Mouse (Mus musculus): ENCODE measurements at regions not wholly inside any gene's neighbourhood (a gene's known extent, or its start where the extent isn't known, plus 50 kb on each side); places are given as distances from the start of the nearest gene placed in this dataset.

DNA sequence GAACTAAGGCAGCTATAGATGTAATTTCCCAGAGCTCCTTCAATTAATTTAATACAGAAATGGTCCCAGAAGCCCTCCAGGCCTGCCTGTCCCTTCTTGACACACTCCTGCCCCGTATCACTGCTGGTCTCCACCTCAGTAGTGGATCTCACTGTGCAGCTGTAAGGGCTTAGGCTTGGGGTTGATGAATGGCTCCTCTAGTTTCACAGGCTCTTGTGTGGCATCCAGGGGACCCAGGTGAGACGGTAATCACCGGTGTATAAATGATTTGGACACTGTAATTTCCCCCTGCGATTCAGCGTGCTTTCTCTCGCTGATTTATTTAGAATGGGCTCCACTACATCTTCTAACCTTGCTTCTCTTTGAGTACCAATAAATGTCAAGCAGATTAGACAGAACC is 583.1 kb upstream of the Tbl1xr1 start:
- Histone ChIP-seq H3K4me3 (replicated peaks in 1 of 3; ENCODE audit: low read depth in 2 of 3, low read length in 2 of 3, poor library complexity in 1 of 3) (no peak overlapping the region), H3K9ac (ENCODE audit: insufficient read depth, low read depth) (no peak overlapping the region), H3K27me3 (replicated peaks) (no peaks in the 10 kb centered on the region), H3K9me3 (replicated peaks; ENCODE audit: low read length) (no peaks in the 10 kb centered on the region), H3K27ac (ENCODE audit: insufficient read depth, low read depth) (no peak overlapping the region), H3K4me1 (ENCODE audit: control insufficient read depth in 1 of 2, insufficient read depth in 2 of 2) (peaks cover 0 to 7% of the 10 kb centered on the region in 2 experiments; a peak in 2 of 4 replicates), H3K79me2 (replicated peaks; ENCODE audit: control insufficient read depth, extremely low read depth, insufficient read depth, poor library complexity, severe bottlenecking) (no peaks in the 10 kb centered on the region), H3K36me3 (replicated peaks in 1 of 2; ENCODE audit: control insufficient read depth in 1 of 2, insufficient read depth in 1 of 2, low read length in 1 of 2) (no peaks in the 10 kb centered on the region), H3K4me2 (ENCODE audit: insufficient read depth, low read depth, poor library complexity, severe bottlenecking) (no peak overlapping the region)
- TF ChIP-seq MAFK (IDR thresholded peaks at IDR 0.05; ENCODE audit: insufficient replicate concordance, low read length): no peak
- TF ChIP-seq SIN3A (IDR thresholded peaks at IDR 0.05; ENCODE audit: low read length): no peak
- TF ChIP-seq MEF2A (IDR thresholded peaks at IDR 0.05; ENCODE audit: borderline replicate concordance, low read depth, low read length): no peak
- TF ChIP-seq GABPA (IDR thresholded peaks at IDR 0.05; ENCODE audit: insufficient replicate concordance, low read depth, low read length): no peak
- no peak for TF ChIP-seq HCFC1 (IDR thresholded peaks at IDR 0.05; ENCODE audit: low read depth, low read length)
- TF ChIP-seq UBTF (IDR thresholded peaks at IDR 0.05; ENCODE audit: low read depth, low read length): no peak
- TF ChIP-seq NELFE (IDR thresholded peaks at IDR 0.05; ENCODE audit: low read depth, low read length): no peak
- no peak for TF ChIP-seq CHD2 (IDR thresholded peaks at IDR 0.05; ENCODE audit: low read length)
- TF ChIP-seq TBP (conservative IDR thresholded peaks at IDR 0.05; ENCODE audit: low read depth, low read length): no peak
- no peak for TF ChIP-seq BHLHE40 (IDR thresholded peaks at IDR 0.05; ENCODE audit: low read depth, low read length)
- TF ChIP-seq IRF4 (IDR thresholded peaks at IDR 0.05; ENCODE audit: low read depth, low read length): no peak
- TF ChIP-seq ELF1 (IDR thresholded peaks at IDR 0.05; ENCODE audit: low read depth, low read length): no peak
- TF ChIP-seq SMC3 (IDR thresholded peaks at IDR 0.05; ENCODE audit: low read depth, low read length): no peak
- no peak for TF ChIP-seq POLR2A (IDR thresholded peaks at IDR 0.05; ENCODE audit: low read depth, low read length)
- TF ChIP-seq USF2 (conservative IDR thresholded peaks at IDR 0.05; ENCODE audit: low read depth, low read length): no peak
- no peak for TF ChIP-seq MXI1 (IDR thresholded peaks at IDR 0.05; ENCODE audit: low read depth, low read length)
- TF ChIP-seq USF1 (IDR thresholded peaks at IDR 0.05; ENCODE audit: low read depth, low read length): no peak
- in situ Hi-C loops (cut with MboI; ENCODE audit: low pct_ligation_motif_present, low pct_unique_long_range_greater_than_20kb, low sequenced_read_pairs): loop anchor here (25.0 kb wide), 1 partner anchor 444 kb away; no protein-coding TSS in a partner anchor
- dilution Hi-C loops (cut with MboI; ENCODE audit: extremely low pct_ligation_motif_present, extremely low pct_unique_long_range_greater_than_20kb, low sequenced_read_pairs): no loop called here
- no peak for DNase-seq (ENCODE audit: extremely low read depth)

GRCm38 (mm10) chr3:21494904-21495303 is 581.5 kb upstream of the Tbl1xr1 start:
- dilution Hi-C loops (cut with MboI; ENCODE audit: extremely low pct_ligation_motif_present, extremely low pct_unique_long_range_greater_than_20kb, low sequenced_read_pairs) (no loop called here), in situ Hi-C loops (cut with MboI; ENCODE audit: low pct_ligation_motif_present, low pct_unique_long_range_greater_than_20kb, low sequenced_read_pairs) (loop anchor here (25.0 kb wide), 1 partner anchor 442 kb away; no protein-coding TSS in a partner anchor)
- no peaks in the 10 kb centered on the region for H3K27me3 ChIP-seq (replicated peaks)
- no peaks in the 10 kb centered on the region for H3K36me3 ChIP-seq (replicated peaks in 1 of 2; ENCODE audit: control insufficient read depth in 1 of 2, insufficient read depth in 1 of 2, low read length in 1 of 2)
- no peak overlapping the region for H3K27ac ChIP-seq (ENCODE audit: insufficient read depth, low read depth)
- no peak overlapping the region for H3K9ac ChIP-seq (ENCODE audit: insufficient read depth, low read depth)
- no peak for DNase-seq (ENCODE audit: extremely low read depth)
- peaks cover 0 to 7% of the 10 kb centered on the region in 2 experiments; a peak in 2 of 4 replicates for H3K4me1 ChIP-seq (ENCODE audit: control insufficient read depth in 1 of 2, insufficient read depth in 2 of 2)
- no peaks in the 10 kb centered on the region for H3K79me2 ChIP-seq (replicated peaks; ENCODE audit: control insufficient read depth, extremely low read depth, insufficient read depth, poor library complexity, severe bottlenecking)
- no peak overlapping the region for H3K4me3 ChIP-seq (replicated peaks in 1 of 3; ENCODE audit: low read depth in 2 of 3, low read length in 2 of 3, poor library complexity in 1 of 3)
- TF ChIP-seq UBTF (IDR thresholded peaks at IDR 0.05; ENCODE audit: low read depth, low read length) (no peak), KAT2A (IDR thresholded peaks at IDR 0.05; ENCODE audit: insufficient replicate concordance, low read length) (no peak), PAX5 (IDR thresholded peaks at IDR 0.05; ENCODE audit: low read length) (no peak), ETS1 (conservative IDR thresholded peaks at IDR 0.05; ENCODE audit: low read depth, low read length) (no peak), MXI1 (IDR thresholded peaks at IDR 0.05; ENCODE audit: low read depth, low read length) (no peak), BHLHE40 (IDR thresholded peaks at IDR 0.05; ENCODE audit: low read depth, low read length) (no peak), USF2 (conservative IDR thresholded peaks at IDR 0.05; ENCODE audit: low read depth, low read length) (no peak), MAFK (IDR thresholded peaks at IDR 0.05; ENCODE audit: insufficient replicate concordance, low read length) (no peak), SMC3 (IDR thresholded peaks at IDR 0.05; ENCODE audit: low read depth, low read length) (no peak), SIN3A (IDR thresholded peaks at IDR 0.05; ENCODE audit: low read length) (no peak), JUND (conservative IDR thresholded peaks at IDR 0.05; ENCODE audit: low read depth, low read length) (no peak), JUN (IDR thresholded peaks at IDR 0.05; ENCODE audit: insufficient read depth, low read depth, low read length) (no peak)
- no peaks in the 10 kb centered on the region for H3K9me3 ChIP-seq (replicated peaks; ENCODE audit: low read length)
- H3K4me2 ChIP-seq (ENCODE audit: insufficient read depth, low read depth, poor library complexity, severe bottlenecking): no peak overlapping the region

Data from CH12.LX (cell line).